Mouse (Mus musculus) intestine, embryonic 14.5 days (tissue): ENCODE data around the gene Gm2a. TPM values are rescaled to one million over a fixed set of nuclear protein-coding genes. Genes with fewer than 3 reads are reported as not detected.
"Not testable (repeated sequence)": the region's sequence is repeated elsewhere in the genome, so short reads cannot be mapped to it uniquely, and the experiment has no call there.

Source experiments
- ATAC-seq: fragments of 200-750 bp; cut with Nextera tagmentation; replicated peaks from 2 replicates; pipeline ENCODE4 v1.8.0; 2017; ENCODE audit warnings: low read depth, moderate number of reproducible peaks, moderate TSS enrichment, moderate library complexity; ENCODE audit not compliant: low FRiP score, low TSS enrichment
- DNase-seq: peaks from one replicate; pipeline ENCODE4 v3.0.0-alpha.2; 2018; ENCODE audit warnings: low spot score
- H3K27ac ChIP-seq: fragments of 300-500 bp; sonication (generic); 2 replicates; pipeline ENCODE4 v1.5.1; 2014; ENCODE audit warnings: low read depth, mild to moderate bottlenecking, control low read depth
- H3K27me3 ChIP-seq: fragments of 300-500 bp; sonication (generic); replicated peaks from 2 replicates; pipeline ENCODE4 v1.6.1; 2014; ENCODE audit warnings: low read length, control low read depth; ENCODE audit not compliant: control insufficient read depth, insufficient read depth
- H3K36me3 ChIP-seq: fragments of 300-500 bp; sonication (generic); 2 replicates; pipeline ENCODE4 v1.6.1; 2014; ENCODE audit warnings: low read length, control low read depth; ENCODE audit not compliant: control insufficient read depth, insufficient read depth
- H3K4me1 ChIP-seq: fragments of 300-500 bp; sonication (generic); replicated peaks from 2 replicates; pipeline ENCODE4 v1.6.1; 2014; ENCODE audit warnings: low read length, control low read depth, mixed read lengths; ENCODE audit not compliant: control insufficient read depth, insufficient read depth
- H3K4me2 ChIP-seq: fragments of 300-500 bp; sonication (generic); 2 replicates; pipeline ENCODE4 v1.6.1; 2014; ENCODE audit warnings: low read length
- H3K4me3 ChIP-seq: fragments of 300-500 bp; sonication (generic); 2 replicates; pipeline ENCODE4 v1.5.1; 2014; ENCODE audit warnings: low read depth, low read length, control low read depth, mixed read lengths
- H3K9ac ChIP-seq: fragments of 300-500 bp; sonication (generic); 2 replicates; pipeline ENCODE4 v1.6.1; 2014; ENCODE audit warnings: mild to moderate bottlenecking, low read length
- H3K9me3 ChIP-seq: fragments of 300-500 bp; sonication (generic); 2 replicates; pipeline ENCODE4 v1.6.1; 2016; ENCODE audit warnings: low read length, control low read depth; ENCODE audit not compliant: control insufficient read depth
- WGBS: fragments of 180-500 bp; shearing (Covaris S2); extraction: QIAGEN DNeasy Blood & Tissue Kit; methylation state at CpG from one replicate; pipeline ENCODE4 v1.1.7; 2014; 5-methylcytosine and 5-hydroxymethylcytosine counted together
- polyA plus RNA-seq: library from polyadenylated mRNA; unstranded; fragments of >200 nt; fragmentation: Nextera tagmentation; extraction: Ambion mirVana; gene quantifications from 2 replicates; pipeline ENCODE4 v1.2.1, GENCODE M21; 2014

Gm2a gene
- polyA plus RNA-seq, 1 experiment from 2014 or later = 23.1 TPM

DNA sequence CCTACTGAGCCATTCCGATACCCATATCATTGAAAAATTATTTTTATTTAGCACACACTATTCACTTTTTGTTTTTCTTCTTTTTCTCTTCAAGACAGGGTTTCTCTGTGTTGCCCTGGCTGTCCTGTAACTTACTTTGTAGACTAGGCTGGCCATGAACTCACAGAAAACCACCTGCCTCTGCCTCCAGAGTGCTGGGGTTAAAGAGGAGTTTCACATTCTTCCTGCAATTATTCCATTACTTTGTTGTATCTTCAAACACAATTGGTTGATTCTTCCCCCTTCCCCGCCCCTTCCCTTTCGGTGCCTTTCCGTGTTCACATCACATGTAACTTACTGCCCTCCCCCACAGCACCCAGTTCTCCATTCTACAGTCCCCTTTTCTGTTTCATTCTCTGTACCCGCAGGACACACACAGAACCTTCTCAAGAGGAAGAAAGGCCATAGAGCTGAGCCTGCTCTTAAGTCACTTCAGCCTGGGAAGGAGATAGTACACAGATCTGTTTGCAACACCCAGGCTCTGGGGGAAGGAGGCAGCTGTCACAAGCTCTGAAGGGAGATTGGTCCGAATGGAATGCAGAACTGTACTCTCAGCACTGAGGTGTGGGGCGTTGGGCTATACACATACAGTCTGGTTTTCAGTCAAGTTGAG lies 15.4 kb downstream of the Gm2a start:
- H3K4me1 ChIP-seq = 0 out of 2 replicates have a peak, but pooled peaks cover 4% of the 10 kb centered on the region
- ATAC-seq (no peak), DNase-seq (no peak)
- H3K9me3 ChIP-seq = no peaks in the 10 kb centered on the region
- WGBS = 48% methylated on average over 7 of the region's 7 CpGs
- no peak overlapping the region for H3K9ac ChIP-seq
- H3K4me2 ChIP-seq = no peak overlapping the region
- no peaks in the 10 kb centered on the region for H3K27me3 ChIP-seq
- H3K27ac ChIP-seq = no peak overlapping the region
- H3K4me3 ChIP-seq = no peak overlapping the region
- H3K36me3 ChIP-seq = no peaks in the 10 kb centered on the region

DNA sequence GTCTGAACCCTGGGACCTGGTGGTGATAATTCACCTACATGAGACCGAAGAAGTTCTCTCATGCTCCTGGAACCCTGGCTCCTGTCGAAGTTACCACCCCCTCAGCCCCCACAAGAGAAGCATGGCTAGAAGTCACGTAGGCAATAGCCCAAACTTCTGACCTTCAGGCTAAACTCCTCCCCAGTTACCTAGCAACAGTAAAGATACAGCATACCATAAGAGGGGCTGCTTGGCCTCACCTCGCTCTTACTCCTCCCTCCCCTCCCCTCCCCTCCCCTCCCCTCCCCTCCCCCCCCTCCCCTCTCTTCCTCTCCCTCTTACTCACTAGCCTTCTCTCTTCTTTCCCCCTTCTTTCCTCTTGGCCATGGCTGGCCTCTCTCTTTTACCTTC lies 15.9 kb downstream of the Gm2a start:
- not testable (repeated sequence) for DNase-seq, H3K36me3 ChIP-seq, H3K4me3 ChIP-seq, H3K9ac ChIP-seq, H3K4me2 ChIP-seq, H3K9me3 ChIP-seq, H3K4me1 ChIP-seq, H3K27ac ChIP-seq, ATAC-seq, H3K27me3 ChIP-seq
- WGBS = 27% methylated on average over 4 of the region's 4 CpGs

GRCm38 (mm10) chr11:55114291-55114690 lies 16.4 kb downstream of the Gm2a start:
- WGBS = 84% methylated on average over 2 of the region's 2 CpGs
- H3K9me3 ChIP-seq = no peaks in the 10 kb centered on the region
- H3K27ac ChIP-seq = no peak overlapping the region
- DNase-seq (no peak), ATAC-seq (no peak)
- no peaks in the 10 kb centered on the region for H3K36me3 ChIP-seq
- no peak overlapping the region for H3K4me2 ChIP-seq
- H3K27me3 ChIP-seq = no peaks in the 10 kb centered on the region
- H3K4me1 ChIP-seq = 0 out of 2 replicates have a peak, but pooled peaks cover 4% of the 10 kb centered on the region
- H3K9ac ChIP-seq = no peak overlapping the region
- no peak overlapping the region for H3K4me3 ChIP-seq

DNA sequence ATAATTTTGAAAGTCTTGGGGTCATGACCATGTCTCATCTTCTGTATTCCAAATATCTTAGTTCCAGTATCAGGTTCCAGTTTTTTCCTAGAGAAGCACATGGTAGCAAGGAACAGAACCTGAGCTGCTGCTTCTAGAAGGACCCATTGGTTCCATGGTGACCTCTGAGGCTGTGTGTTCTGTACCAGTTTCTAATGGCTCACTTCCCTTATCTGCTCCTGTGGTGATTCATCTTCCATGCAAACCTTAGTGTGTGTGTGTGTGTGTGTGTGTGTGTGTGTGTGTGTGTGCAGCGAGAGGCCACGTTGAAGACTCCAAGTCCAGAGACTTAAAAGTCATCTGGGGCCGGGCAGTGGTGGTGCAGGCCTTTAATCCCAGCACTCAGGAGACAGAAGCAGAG lies 18.1 kb downstream of the Gm2a start:
- Histone ChIP-seq H3K27ac (no peak overlapping the region), H3K4me3 (no peak overlapping the region), H3K4me1 (no peaks in the 10 kb centered on the region), H3K36me3 (no peaks in the 10 kb centered on the region), H3K9ac (no peak overlapping the region), H3K27me3 (no peaks in the 10 kb centered on the region), H3K4me2 (no peak overlapping the region), H3K9me3 (no peaks in the 10 kb centered on the region)
- 82% methylated on average over 3 of the region's 3 CpGs for WGBS
- ATAC-seq (no peak), DNase-seq (no peak)

DNA sequence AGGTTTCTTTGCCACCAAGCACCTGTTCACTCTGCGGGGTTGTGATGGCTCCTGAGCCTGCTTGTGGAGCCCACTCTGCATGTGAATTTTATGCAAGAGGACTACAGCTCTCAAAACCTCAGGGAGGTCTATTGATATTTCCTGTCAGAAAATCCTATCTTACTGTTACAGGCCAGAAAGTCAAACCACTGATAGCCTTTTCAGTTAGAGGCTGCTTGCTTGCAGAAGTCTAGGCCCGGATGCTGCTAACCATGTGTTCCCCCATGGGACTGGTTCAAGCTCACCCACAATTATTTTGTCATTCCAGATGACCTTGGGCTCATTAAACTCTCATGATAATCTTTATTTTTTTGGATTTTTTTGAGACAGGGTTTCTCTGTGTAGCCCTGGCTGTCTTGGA lies 19.1 kb downstream of the Gm2a start:
- Histone ChIP-seq H3K4me1 (no peaks in the 10 kb centered on the region), H3K36me3 (no peaks in the 10 kb centered on the region), H3K27me3 (no peaks in the 10 kb centered on the region), H3K27ac (no peak overlapping the region), H3K9ac (no peak overlapping the region), H3K4me3 (no peak overlapping the region), H3K9me3 (no peaks in the 10 kb centered on the region), H3K4me2 (no peak overlapping the region)
- 89% methylated on average over 2 of the region's 2 CpGs for WGBS
- DNase-seq (no peak), ATAC-seq (no peak)

DNA sequence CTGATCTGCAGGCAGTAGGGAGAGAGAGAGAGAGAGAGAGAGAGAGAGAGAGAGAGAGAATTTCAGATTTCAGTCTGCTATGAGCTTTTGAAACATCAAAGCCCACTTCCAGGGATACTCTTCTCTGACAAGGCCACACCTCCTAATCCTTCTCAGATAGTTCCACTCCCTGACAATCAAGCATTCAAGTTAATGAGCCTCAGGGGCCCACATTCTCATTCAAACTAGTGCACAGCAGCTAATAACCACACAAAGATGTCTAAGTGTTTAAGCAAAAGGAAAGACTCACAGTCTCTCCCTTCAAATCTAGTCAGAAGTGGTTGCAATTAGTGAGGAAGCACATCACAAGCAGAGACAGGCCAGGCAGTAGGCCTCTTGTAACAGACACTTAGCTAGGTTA lies 22.4 kb downstream of the Gm2a start:
- no peak overlapping the region for H3K27ac ChIP-seq

DNA sequence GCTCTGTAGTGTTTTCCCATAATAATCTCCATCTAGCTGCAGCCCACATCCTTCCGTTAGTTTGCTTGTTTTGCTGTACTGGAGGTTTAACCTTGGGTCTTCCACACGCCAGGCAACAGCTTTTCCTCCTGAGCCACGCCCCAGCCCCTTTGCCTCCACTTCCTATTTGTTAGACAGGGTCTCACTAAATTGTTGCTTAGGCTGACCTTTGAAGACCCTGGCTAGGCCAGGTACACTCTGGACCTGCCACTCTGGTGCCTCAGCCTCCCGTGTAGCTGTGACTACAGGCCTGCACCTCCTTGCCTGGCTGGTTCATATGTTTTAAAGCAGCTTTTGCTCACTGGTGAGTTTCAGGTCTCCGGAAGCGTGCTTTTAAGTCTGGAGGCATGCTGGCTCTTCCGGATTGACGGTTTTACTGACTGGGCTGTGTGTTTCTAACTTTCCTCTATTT lies 22.9 kb downstream of the Gm2a start:
- H3K27ac ChIP-seq = peak overlapping the region; percentile 17; the same call in 1 of the 2 replicates
- no peaks in the 10 kb centered on the region for H3K36me3 ChIP-seq
- no peaks in the 10 kb centered on the region for H3K4me1 ChIP-seq
- H3K4me2 ChIP-seq = no peak overlapping the region
- ATAC-seq (no peak), DNase-seq (no peak)
- no peak overlapping the region for H3K9ac ChIP-seq
- no peak overlapping the region for H3K4me3 ChIP-seq
- 60% methylated on average over 8 of the region's 8 CpGs for WGBS
- no peaks in the 10 kb centered on the region for H3K9me3 ChIP-seq
- H3K27me3 ChIP-seq = no peaks in the 10 kb centered on the region

More for the DNA sequence above, 22.4 kb downstream of the Gm2a start:
- Histone ChIP-seq H3K27me3 (no peaks in the 10 kb centered on the region), H3K4me3 (no peak overlapping the region), H3K4me1 (no peaks in the 10 kb centered on the region), H3K9ac (no peak overlapping the region), H3K9me3 (no peaks in the 10 kb centered on the region), H3K36me3 (no peaks in the 10 kb centered on the region), H3K4me2 (no peak overlapping the region)
- no peak for DNase-seq
- no peak for ATAC-seq

DNA sequence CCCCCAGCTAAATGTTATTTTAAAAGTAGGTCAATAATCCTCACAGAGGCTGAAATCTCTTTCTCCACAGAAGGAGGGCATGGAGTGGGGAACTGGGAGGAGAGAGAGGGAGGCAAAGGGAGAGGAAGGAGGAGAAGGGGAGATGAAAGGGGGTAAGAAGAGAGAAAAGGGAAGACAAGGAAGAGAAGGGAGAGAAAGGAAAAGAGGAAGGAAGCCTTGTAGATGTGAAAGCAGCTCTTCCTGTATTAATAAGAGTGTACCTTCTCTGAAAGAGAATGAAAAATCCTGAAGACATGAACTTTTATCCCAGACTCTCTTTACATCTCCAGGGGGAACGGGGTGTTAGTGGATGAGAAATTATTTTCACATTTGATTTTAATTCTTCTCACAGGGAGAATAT lies 23.5 kb downstream of the Gm2a start:
- H3K4me1 ChIP-seq = no peaks in the 10 kb centered on the region
- H3K27me3 ChIP-seq = no peaks in the 10 kb centered on the region
- no peaks in the 10 kb centered on the region for H3K9me3 ChIP-seq
- 82% methylated on average over 1 of the region's 1 CpGs for WGBS
- H3K4me2 ChIP-seq = no peak overlapping the region
- no peak overlapping the region for H3K9ac ChIP-seq
- ATAC-seq (no peak), DNase-seq (no peak)
- no peak overlapping the region for H3K4me3 ChIP-seq
- peak overlapping the region; percentile 17; the same call in 1 of the 2 replicates for H3K27ac ChIP-seq
- H3K36me3 ChIP-seq = no peaks in the 10 kb centered on the region

DNA sequence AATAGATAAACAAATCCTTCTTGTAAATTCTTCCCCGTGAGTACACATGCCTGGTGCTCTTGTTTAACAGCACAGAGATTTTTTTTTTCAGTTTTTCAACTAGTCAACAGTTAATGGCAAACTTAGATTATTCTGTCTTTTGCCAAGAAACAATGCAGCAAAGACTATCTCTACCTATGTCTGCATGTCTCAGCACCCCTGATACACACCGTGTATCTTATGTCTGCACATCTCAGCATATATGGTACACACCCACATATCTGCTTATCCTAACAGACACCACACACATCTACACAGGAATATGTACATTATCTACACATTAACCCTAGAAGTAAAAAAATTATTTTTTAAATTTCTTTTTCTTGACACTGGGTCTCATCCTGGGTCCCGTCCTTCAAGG lies 28.7 kb downstream of the Gm2a start:
- H3K9me3 ChIP-seq = no peaks in the 10 kb centered on the region
- no peak overlapping the region for H3K27ac ChIP-seq
- 72% methylated on average over 3 of the region's 3 CpGs for WGBS
- no peak overlapping the region for H3K4me3 ChIP-seq
- no peaks in the 10 kb centered on the region for H3K27me3 ChIP-seq
- H3K36me3 ChIP-seq = no peaks in the 10 kb centered on the region
- ATAC-seq (no peak), DNase-seq (no peak)
- H3K4me1 ChIP-seq = no peaks in the 10 kb centered on the region
- no peak overlapping the region for H3K9ac ChIP-seq
- H3K4me2 ChIP-seq = no peak overlapping the region
